In the genomic region with DNA sequence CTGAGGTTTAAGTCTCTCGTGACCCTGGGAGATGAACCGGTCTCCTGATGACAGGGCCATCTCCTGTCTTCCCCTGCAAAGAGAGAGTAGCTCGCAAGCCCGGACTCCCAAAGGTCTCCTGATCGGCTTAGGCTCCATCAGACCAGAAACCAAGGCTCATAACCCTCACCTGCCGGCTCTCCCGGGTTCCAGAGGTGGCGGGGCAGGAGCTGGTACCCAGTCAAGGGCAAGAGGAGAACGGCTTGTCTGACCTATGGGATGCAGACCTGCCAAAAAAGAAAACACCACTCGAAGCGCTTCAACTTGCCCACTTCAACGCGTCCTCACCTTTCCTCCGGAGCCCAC, we compare ENCODE assay signal across 7 mouse cellular contexts. TPM values are rescaled to one million over a fixed set of nuclear protein-coding genes. Genes with fewer than 3 reads are reported as not detected.
A peak's percentile ranks its signal among the peaks of the same experiment; 100 is the strongest.
DNase-seq lines count a peak whose midpoint lies in the region; ATAC-seq and TF ChIP-seq lines count a peak whose summit lies in the region.

No protein-coding gene starts in this region.

- peaks cover 13% of the 10 kb centered on the region for H3K4me1 ChIP-seq in neural tube, embryonic 11.5 days (ENCODE audit: control insufficient read depth, insufficient read depth, low read length)
- H3K4me1 ChIP-seq in forebrain, embryonic 11.5 days (replicated peaks; ENCODE audit: control insufficient read depth, insufficient read depth, low read length) = peaks cover 14% of the 10 kb centered on the region
- H3K4me1 ChIP-seq in liver, embryonic 12.5 days = peaks cover 33% of the 10 kb centered on the region
- peaks cover 7% of the 10 kb centered on the region; the same call in 1 of the 2 replicates for H3K4me1 ChIP-seq in stomach, postnatal 0 days (replicated peaks; ENCODE audit: control insufficient read depth, insufficient read depth)

- ATAC-seq in neural tube, embryonic 11.5 days (ENCODE audit: insufficient read depth, low FRiP score, low TSS enrichment) = peak; percentile 42
- no peak; the same call in none of the 2 replicates for ATAC-seq in forebrain, embryonic 11.5 days (replicated peaks; ENCODE audit: low FRiP score)
- peak; percentile 44 for ATAC-seq in liver, embryonic 12.5 days
- ATAC-seq in stomach, postnatal 0 days (ENCODE audit: low FRiP score, low TSS enrichment) = peak; percentile 39

- H3K9me3 ChIP-seq in neural tube, embryonic 11.5 days (ENCODE audit: control insufficient read depth, low read length) = no peaks in the 10 kb centered on the region
- no peaks in the 10 kb centered on the region for H3K9me3 ChIP-seq in forebrain, embryonic 11.5 days (ENCODE audit: control insufficient read depth, low read length)
- no peaks in the 10 kb centered on the region for H3K9me3 ChIP-seq in liver, embryonic 12.5 days (replicated peaks)
- no peaks in the 10 kb centered on the region for H3K9me3 ChIP-seq in stomach, postnatal 0 days (ENCODE audit: control insufficient read depth, low read length)

- peak overlapping the region; percentile 60; the same call in 1 of the 2 replicates for H3K27ac ChIP-seq in neural tube, embryonic 11.5 days (ENCODE audit: low read depth, low read length)
- peak overlapping the region; percentile 64; the same call in 1 of the 2 replicates for H3K27ac ChIP-seq in forebrain, embryonic 11.5 days (ENCODE audit: low read depth, low read length)
- peak overlapping the region; percentile 87 for H3K27ac ChIP-seq in liver, embryonic 12.5 days
- peak overlapping the region; percentile 93 for H3K27ac ChIP-seq in stomach, postnatal 0 days (replicated peaks)

- WGBS in neural tube, embryonic 11.5 days = under 1% methylated on average over 14 of the region's 14 CpGs
- under 1% methylated on average over 14 of the region's 14 CpGs for WGBS in forebrain, embryonic 11.5 days
- under 1% methylated on average over 14 of the region's 14 CpGs for whole genome bisulfite sequencing in liver, embryonic 12.5 days (ENCODE audit: insufficient replicate concordance)
- WGBS in stomach, postnatal 0 days = under 1% methylated on average over 14 of the region's 14 CpGs

- H3K4me3 ChIP-seq in neural tube, embryonic 11.5 days (ENCODE audit: low read depth, low read length) = peak overlapping the region; percentile 84
- peak overlapping the region; percentile 77 for H3K4me3 ChIP-seq in forebrain, embryonic 11.5 days (ENCODE audit: low read depth, low read length)
- H3K4me3 ChIP-seq in liver, embryonic 12.5 days = peak overlapping the region; percentile 95
- H3K4me3 ChIP-seq in stomach, postnatal 0 days (ENCODE audit: low read depth, low read length) = peak overlapping the region; percentile 99

- TF ChIP-seq EP300 in stomach, postnatal 0 days (optimal IDR thresholded peaks at IDR 0.05) = no peak

- no peak for DNase-seq in neural tube, embryonic 11.5 days (ENCODE audit: low spot score)
- DNase-seq in neural tube, embryonic 10.5 days (ENCODE audit: extremely low spot score, low spot score) = no peak
- DNase-seq in forebrain, embryonic 11.5 days (ENCODE audit: low spot score) = no peak
- DNase-seq in stomach, postnatal 0 days (ENCODE audit: low spot score) = no peak
- no peak for DNase-seq in adrenal gland, postnatal 14 days
- no peak for DNase-seq in kidney, adult 11 months

- TF ChIP-seq CTCF in stomach, postnatal 0 days (IDR thresholded peaks at IDR 0.05; ENCODE audit: low read depth) = no peak

- peak overlapping the region; percentile 75 for H3K9ac ChIP-seq in neural tube, embryonic 11.5 days (ENCODE audit: low read length)
- H3K9ac ChIP-seq in forebrain, embryonic 11.5 days (ENCODE audit: low read length) = peak overlapping the region; percentile 86
- peak overlapping the region; percentile 96 for H3K9ac ChIP-seq in liver, embryonic 12.5 days
- H3K9ac ChIP-seq in stomach, postnatal 0 days (ENCODE audit: low read length) = peak overlapping the region; percentile 91

- H3K27me3 ChIP-seq in neural tube, embryonic 11.5 days (ENCODE audit: control insufficient read depth, insufficient read depth, low read length) = no peaks in the 10 kb centered on the region
- no peaks in the 10 kb centered on the region for H3K27me3 ChIP-seq in forebrain, embryonic 11.5 days (ENCODE audit: control insufficient read depth, insufficient read depth, low read length)
- H3K27me3 ChIP-seq in liver, embryonic 12.5 days (replicated peaks) = no peaks in the 10 kb centered on the region
- H3K27me3 ChIP-seq in stomach, postnatal 0 days (ENCODE audit: control insufficient read depth, insufficient read depth, low read length) = no peaks in the 10 kb centered on the region

- H3K36me3 ChIP-seq in neural tube, embryonic 11.5 days (ENCODE audit: control insufficient read depth, insufficient read depth, low read length) = no peaks in the 10 kb centered on the region; the same call in 1 of the 2 replicates
- peaks cover 3% of the 10 kb centered on the region; the same call in 1 of the 2 replicates for H3K36me3 ChIP-seq in forebrain, embryonic 11.5 days (ENCODE audit: control insufficient read depth, insufficient read depth, low read length)
- peaks cover 44% of the 10 kb centered on the region for H3K36me3 ChIP-seq in liver, embryonic 12.5 days
- peaks cover 2% of the 10 kb centered on the region; the same call in 1 of the 2 replicates for H3K36me3 ChIP-seq in stomach, postnatal 0 days (ENCODE audit: control insufficient read depth, insufficient read depth, low read length)

- peak overlapping the region; percentile 89 for H3K4me2 ChIP-seq in neural tube, embryonic 11.5 days (ENCODE audit: low read depth)
- peak overlapping the region; percentile 89 for H3K4me2 ChIP-seq in forebrain, embryonic 11.5 days (ENCODE audit: low read depth, low read length, severe bottlenecking)
- H3K4me2 ChIP-seq in liver, embryonic 12.5 days = peak overlapping the region; percentile 87
- peak overlapping the region; percentile 71 for H3K4me2 ChIP-seq in stomach, postnatal 0 days (replicated peaks; ENCODE audit: low read depth)

RNA-seq across cellular contexts. Expression of gene Eef1b2, which starts 0.4 kb away (rescaled TPM):
- 550 and 557 TPM in 2 replicates for polyA plus RNA-seq in neural tube, embryonic 11.5 days (2014; fragmentation: Nextera tagmentation; extraction: Ambion mirVana)
- 502 and 538 TPM in 2 replicates for polyA plus RNA-seq in forebrain, embryonic 11.5 days (2014; fragmentation: Nextera tagmentation; extraction: Ambion mirVana)
- 388 and 395 TPM in 2 replicates for polyA plus RNA-seq in liver, embryonic 12.5 days (2016; fragmentation: Nextera tagmentation; extraction: Ambion mirVana)
- 427 and 438 TPM in 2 replicates for polyA plus RNA-seq in stomach, postnatal 0 days (2015; fragmentation: Nextera tagmentation; extraction: Ambion mirVana)
- 615 and 729 TPM in 2 replicates for total RNA-seq in adrenal gland, postnatal 14 days (2021)

RNA-seq across cellular contexts. Expression of gene Ndufs1, which starts 0.4 kb away (rescaled TPM):
- 153 and 159 TPM in 2 replicates for polyA plus RNA-seq in neural tube, embryonic 11.5 days (2014; fragmentation: Nextera tagmentation; extraction: Ambion mirVana)
- 136 and 137 TPM in 2 replicates for polyA plus RNA-seq in forebrain, embryonic 11.5 days (2014; fragmentation: Nextera tagmentation; extraction: Ambion mirVana)
- polyA plus RNA-seq in liver, embryonic 12.5 days (2016; fragmentation: Nextera tagmentation; extraction: Ambion mirVana) = 133 and 137 TPM in 2 replicates
- polyA plus RNA-seq in stomach, postnatal 0 days (2015; fragmentation: Nextera tagmentation; extraction: Ambion mirVana) = 86.5 and 90.7 TPM in 2 replicates
- total RNA-seq in adrenal gland, postnatal 14 days (2021) = 359 and 361 TPM in 2 replicates

RNA-seq across cellular contexts. Expression of gene Gpr1, which starts 38.1 kb away (rescaled TPM):
- 0.41 and 0.45 TPM in 2 replicates for polyA plus RNA-seq in neural tube, embryonic 11.5 days (2014; fragmentation: Nextera tagmentation; extraction: Ambion mirVana)
- 0.35 TPM in 1 of 2 replicates, not detected in the other for polyA plus RNA-seq in forebrain, embryonic 11.5 days (2014; fragmentation: Nextera tagmentation; extraction: Ambion mirVana)
- polyA plus RNA-seq in liver, embryonic 12.5 days (2016; fragmentation: Nextera tagmentation; extraction: Ambion mirVana) = 0.08 TPM in 1 of 2 replicates, not detected in the other
- 0.05 and 0.11 TPM in 2 replicates for polyA plus RNA-seq in stomach, postnatal 0 days (2015; fragmentation: Nextera tagmentation; extraction: Ambion mirVana)
- 0.22 and 0.56 TPM in 2 replicates for total RNA-seq in adrenal gland, postnatal 14 days (2021)
